Mouse (Mus musculus): Measurements from ENCODE around the gene Pde1b.

Pde1b gene

GRCm38 (mm10) chr15:103502435-103503250 lies at the start of gene Pde1b:
Pde1b (plus strand) TSS chr15:103503034.
- DNase-seq: peak; percentile 48 to 52

- peak; percentile 85 to 89 for DNase-seq
Observed at GRCm38 (mm10) chr15:103453551-103454218, 49.1 kb upstream of the Pde1b start, which contains the start of gene Nckap1l. Nckap1l (plus strand) TSS chr15:103453794.

GRCm38 (mm10) chr15:103454449-103454848 lies 48.4 kb upstream of the Pde1b start:
- peak; percentile 28 to 33 for DNase-seq

DNA sequence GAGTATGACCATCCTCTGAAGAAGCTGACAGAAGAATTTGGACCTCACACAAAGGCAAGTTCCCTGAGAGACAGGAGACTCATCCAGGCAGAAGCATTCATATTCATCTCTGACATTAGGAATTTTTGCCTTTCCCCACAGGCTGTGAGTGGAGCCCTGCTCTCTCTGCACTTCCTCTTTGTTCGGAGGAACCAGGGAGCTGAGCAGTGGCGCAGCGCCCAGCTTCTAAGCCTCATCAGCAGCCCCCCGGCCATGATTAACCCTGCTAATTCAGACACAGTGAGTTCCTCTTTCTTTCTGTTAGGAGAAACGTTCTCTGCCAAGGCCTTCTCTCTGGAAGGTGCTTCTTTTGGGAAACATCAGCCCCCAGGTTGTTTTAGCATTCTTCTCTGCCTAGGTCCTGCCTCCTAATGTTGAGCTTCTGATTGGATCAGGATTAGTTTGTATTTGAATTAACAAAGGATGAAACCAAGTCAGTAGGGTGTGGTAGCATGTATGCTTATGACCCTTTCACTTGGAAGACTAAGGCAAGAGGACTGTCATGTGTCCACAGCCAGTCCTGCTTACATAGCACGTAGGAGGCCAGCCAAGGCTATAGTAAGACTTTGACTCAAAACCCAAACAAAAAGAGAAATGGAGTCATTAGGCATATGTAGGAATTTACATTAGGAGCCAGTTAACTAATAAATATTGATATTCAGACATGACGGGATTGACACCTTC lies 40.1 kb upstream of the Pde1b start:
- DNase-seq: no peak

- no peak for DNase-seq
Observed at GRCm38 (mm10) chr15:103471488-103472194, 31.2 kb upstream of the Pde1b start.

DNA sequence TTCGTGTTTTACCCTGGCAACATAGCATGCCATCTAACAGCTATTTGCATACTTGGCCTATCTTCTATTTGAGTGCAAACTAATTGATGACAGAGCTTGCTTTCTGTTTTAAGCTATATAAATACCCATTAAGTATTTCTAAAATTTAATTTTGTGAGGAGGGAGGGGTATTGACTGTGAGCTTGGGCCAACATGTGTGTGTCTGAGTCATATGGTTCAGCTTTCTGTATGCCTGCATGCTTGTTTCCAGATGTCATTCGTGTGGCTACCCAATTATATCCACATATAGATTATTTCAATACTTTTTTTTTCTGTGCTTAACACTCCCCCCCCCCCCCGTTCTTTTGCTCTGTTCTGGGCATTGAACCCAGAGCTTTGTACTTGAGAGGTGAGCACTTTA lies 30.6 kb upstream of the Pde1b start:
- DNase-seq: no peak

- DNase-seq: no peak
Observed at GRCm38 (mm10) chr15:103473182-103473581, 29.7 kb upstream of the Pde1b start.

- no peak for DNase-seq
Observed at GRCm38 (mm10) chr15:103473769-103474168, 29.1 kb upstream of the Pde1b start.

DNA sequence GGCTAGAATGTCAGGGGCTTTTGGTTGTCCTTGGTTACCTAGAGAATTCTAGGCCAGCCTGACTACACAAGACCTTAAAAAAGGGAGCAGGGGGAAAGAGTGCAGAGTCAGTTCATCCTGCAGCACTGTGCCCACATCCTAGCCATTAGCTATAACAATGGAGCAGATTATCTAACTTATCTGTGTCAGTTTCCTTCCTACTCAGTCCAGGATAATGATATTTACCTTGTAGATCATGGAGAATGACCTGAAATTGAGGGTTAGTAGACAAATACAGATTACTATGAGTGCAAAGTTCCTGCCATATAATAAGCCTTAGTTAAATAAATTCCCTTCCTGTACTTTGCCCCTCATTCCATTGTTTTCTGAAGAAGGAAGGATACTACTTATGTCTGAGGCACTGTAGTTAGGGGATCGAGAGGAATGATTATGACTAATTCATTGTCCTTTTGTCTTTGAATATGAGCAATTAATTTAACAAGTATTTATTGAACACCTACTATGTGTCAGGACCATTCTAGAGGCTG lies 23.7 kb upstream of the Pde1b start:
- DNase-seq: no peak

DNA sequence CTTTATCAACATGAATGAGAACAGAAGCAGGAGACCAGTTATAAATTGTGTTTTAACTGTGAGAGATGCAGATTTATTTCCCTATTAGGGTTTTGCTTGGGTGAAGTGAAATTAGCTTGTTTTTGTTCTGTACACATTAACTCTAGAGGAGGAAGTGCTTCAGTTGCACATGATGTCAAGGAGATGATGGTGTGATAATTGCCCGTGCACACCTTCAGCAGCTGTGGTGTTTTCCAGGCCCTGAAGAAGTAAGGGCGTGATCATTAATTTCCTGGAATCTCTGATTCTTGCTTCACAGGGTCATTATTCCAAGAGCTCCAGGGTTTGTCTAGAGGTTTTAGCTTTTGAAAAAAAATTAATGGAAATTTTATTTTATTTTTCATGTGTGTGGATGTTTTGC lies 22.7 kb upstream of the Pde1b start:
- DNase-seq: no peak

- no peak for DNase-seq
Observed at GRCm38 (mm10) chr15:103482488-103482887, 20.3 kb upstream of the Pde1b start.

DNA sequence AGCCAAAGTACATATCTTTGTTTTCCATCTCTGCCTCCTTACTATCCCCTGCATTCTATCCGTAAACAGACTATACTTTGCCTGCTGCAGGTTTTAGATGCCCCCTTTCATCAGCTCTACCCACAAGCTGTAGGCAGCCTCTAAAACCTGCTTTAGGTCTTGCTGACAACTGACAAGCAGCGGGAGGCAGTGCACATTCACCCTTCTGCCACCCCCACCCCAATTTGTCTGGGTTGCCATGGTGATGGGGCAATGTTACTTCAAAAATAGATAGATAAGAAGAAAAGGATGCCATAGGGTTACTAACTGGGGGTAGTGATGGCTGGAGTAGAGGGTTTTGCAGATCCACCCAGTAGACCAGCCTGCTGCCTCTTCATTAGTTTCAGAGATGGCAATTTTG lies 18.3 kb upstream of the Pde1b start:
- no peak for DNase-seq

DNA sequence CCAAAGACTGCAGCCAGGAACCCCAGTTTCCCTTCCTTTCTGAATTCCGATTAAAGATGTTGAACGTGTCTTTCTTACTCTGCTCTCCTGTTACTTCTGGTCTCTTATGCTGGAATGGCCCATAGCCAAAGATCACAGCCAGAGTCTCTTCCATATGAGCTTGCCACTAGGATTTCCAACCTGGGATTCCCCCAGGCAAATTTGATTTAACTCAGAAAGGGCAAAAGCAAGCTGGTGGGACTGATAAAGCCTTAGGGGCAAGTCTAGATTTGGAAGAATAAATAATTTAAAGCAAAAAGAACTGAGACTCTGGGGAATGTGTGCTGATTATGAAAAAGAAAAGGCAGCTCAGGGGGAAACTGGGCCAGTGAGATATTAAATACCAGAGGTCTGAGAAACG lies 17.7 kb upstream of the Pde1b start:
- no peak for DNase-seq

DNA sequence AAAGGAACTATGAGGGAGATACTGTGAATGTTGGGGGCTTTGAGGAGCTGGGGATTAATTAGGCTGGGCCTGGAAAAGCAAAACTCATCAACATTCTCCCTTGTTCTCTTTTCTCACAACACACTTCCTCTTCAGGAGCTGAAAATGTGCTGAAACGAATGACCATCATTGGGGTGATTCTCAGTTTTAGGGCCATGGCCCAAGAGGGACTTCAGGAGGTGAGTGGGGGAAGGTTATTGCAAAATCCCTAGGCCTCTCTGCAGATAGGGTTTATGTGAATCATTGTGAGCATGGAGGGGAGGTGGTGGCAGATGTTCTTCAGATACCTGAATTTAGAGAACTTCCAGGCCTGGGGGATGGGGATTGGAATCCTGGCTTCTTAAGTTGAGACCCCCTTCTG lies 16.2 kb upstream of the Pde1b start:
- no peak for DNase-seq

DNA sequence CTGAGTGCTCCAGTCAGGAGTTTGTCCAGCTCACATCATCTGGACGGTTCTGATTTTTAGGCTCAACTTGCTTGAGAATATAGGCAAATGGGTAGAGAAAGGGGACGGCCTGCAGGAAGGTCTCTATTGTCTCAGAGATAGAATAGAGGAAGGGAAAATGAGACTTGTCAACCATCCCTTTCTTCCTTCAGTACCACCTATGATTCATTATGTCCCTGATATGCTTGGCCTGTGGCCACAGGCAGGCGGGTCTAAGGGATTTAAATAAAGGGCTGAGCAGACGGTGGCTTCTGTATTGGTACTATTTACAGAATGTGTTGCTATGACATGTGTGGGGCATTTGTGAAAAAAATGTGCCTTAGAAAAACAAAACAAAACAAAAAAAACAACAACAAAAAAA lies 14.5 kb upstream of the Pde1b start:
- DNase-seq: no peak

GRCm38 (mm10) chr15:103496204-103497140 lies 6.4 kb upstream of the Pde1b start:
- DNase-seq: no peak

DNA sequence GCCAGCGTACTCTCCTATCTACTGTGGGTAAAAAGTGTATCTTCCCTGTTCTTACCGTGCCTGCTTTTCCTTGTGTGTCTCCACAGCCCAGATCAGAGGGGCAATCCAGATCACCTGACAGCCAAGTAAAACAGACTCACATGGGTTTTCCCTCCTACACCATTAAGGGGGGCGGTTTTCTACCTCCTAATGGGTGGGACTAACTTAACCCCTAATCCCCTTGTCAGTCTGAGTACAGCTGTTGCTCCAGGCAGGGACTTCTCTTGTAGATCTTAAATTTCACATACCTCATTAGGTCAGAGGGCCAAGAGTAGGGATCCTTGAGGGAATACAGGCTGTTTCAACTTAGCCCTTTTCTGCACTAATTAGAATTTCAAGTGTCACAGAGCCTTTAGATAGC lies 4.7 kb upstream of the Pde1b start:
- DNase-seq: no peak

- no peak for DNase-seq
Observed at GRCm38 (mm10) chr15:103500723-103501122, 2.1 kb upstream of the Pde1b start.

GRCm38 (mm10) chr15:103501186-103501585 lies 1.6 kb upstream of the Pde1b start:
- DNase-seq: no peak

DNA sequence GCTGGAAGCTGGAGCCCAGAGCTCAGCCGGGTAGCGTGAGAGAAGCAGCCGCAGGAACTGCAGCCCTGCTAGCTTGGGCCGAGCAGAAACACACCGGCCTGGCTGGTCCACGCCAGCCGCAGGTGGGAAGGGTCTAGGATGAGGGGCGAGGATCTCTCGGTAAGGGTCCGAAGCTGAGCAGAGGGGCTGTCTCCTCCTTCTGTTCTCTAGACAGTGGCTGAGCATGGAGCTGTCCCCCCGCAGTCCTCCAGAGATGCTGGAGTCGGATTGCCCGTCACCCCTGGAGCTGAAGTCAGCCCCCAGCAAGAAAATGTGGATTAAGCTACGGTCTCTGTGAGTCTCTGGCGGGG lies 392 bp downstream of the Pde1b start:
- no peak for DNase-seq

GRCm38 (mm10) chr15:103503660-103504059 lies 826 bp downstream of the Pde1b start:
- no peak for DNase-seq

- DNase-seq: no peak
Observed at GRCm38 (mm10) chr15:103509317-103509716, 6.5 kb downstream of the Pde1b start.

Measured in B cell, adult 2 months (primary cell).